In the genomic region with DNA sequence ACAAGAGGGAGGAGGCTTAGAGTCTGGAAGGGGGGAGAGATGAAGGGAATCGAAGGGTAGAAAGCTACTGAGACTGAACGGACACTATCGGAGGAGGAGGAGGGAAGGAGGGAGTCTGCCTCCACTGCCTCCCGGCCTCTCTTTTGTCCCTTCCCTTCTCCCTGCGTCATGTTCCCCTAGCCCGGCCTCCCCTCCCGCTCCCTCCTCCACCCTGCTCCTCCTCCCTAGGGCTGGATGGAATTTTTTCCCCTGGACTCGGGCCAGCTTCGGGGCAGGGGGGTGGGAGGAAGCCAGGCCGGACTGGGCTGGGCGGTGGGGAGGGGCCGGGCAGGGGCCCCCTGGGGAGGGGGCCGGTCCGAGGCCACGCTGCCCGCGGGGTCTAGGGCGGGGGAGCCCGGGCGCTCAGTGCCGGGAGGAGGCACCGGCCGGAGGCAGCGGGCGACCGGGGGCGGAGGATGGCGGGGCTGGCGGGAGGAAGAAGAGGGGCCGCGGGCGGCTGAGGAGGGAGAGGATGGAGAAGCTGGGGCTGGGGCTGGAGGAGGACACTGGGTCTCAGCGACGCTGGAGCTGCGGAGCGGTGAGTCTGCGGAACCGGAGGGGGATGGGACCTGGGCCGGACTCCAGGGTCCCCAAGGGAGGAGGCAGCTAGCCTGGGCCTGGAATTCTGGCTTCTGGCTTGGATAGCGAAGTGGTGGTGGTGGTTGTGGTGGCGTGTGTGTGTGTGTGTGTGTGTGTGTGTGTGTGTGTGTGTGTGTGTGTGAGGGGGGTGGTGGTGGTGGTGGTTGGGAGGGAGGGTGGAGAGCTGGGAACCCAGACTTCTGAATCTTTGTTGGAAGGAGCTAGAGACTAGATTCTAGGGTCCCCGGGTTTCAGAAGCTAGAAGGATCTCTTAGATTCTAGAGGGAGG, we compare ENCODE assay signal across 8 mouse cellular contexts. TPM values are rescaled to one million over a fixed set of nuclear protein-coding genes. Genes with fewer than 3 reads are reported as not detected.
DNase-seq lines count a peak whose midpoint lies in the region; ATAC-seq lines count a peak whose summit lies in the region.

A gene (plus strand): TSS at position 408 of the 907 bp plus-strand sequence.

- H3K27me3 ChIP-seq in hindbrain, embryonic 12.5 days: no peaks in the 10 kb centered on the region

- H3K36me3 ChIP-seq in hindbrain, embryonic 12.5 days: peaks cover 15% of the 10 kb centered on the region

- H3K4me3 ChIP-seq in hindbrain, embryonic 12.5 days: peak within 1 kb of the TSS; percentile 88

- peak; percentile 89 for DNase-seq in ZHBTc4 (ENCODE audit: low read depth, low spot score)
- peak; percentile 97 to 98 for DNase-seq in cerebellum, postnatal 25 days
- peak; percentile 88 to 92 for DNase-seq in frontal cortex, postnatal 36 days (ENCODE audit: low spot score in 2 of 2)
- DNase-seq in layer of hippocampus, postnatal 25 days (ENCODE audit: extremely low spot score in 1 of 2, low spot score in 1 of 2): peak; percentile 93 to 95
- DNase-seq in lung, postnatal 10 days: peak; percentile 97
- peak; percentile 87 for DNase-seq in retina, embryonic 14.5 days (ENCODE audit: low spot score)
- no peak for DNase-seq in T-cell, adult 2 months (ENCODE audit: low spot score)

- H3K27ac ChIP-seq in hindbrain, embryonic 12.5 days: peak within 1 kb of the TSS; percentile 100

- H3K9ac ChIP-seq in hindbrain, embryonic 12.5 days: peak within 1 kb of the TSS; percentile 95

- H3K4me2 ChIP-seq in hindbrain, embryonic 12.5 days (replicated peaks): peak within 1 kb of the TSS; percentile 92

- no peaks in the 10 kb centered on the region for H3K9me3 ChIP-seq in hindbrain, embryonic 12.5 days (replicated peaks)

- under 1% methylated on average over 33 of the region's 42 CpGs for WGBS in hindbrain, embryonic 12.5 days

- peaks cover 28% of the 10 kb centered on the region for H3K4me1 ChIP-seq in hindbrain, embryonic 12.5 days

- peak; percentile 87 for ATAC-seq in hindbrain, embryonic 12.5 days (ENCODE audit: low FRiP score)

RNA-seq across cellular contexts. Expression of the gene that starts here (rescaled TPM):
- polyA plus RNA-seq in hindbrain, embryonic 12.5 days (2016; fragmentation: Nextera tagmentation; extraction: Ambion mirVana): 50.5 and 56.4 TPM in 2 replicates
- 100 to 1,000 TPM in 1 of 2 experiments, 10 to 100 TPM in 1; 48.8 to 109 TPM for total RNA-seq in layer of hippocampus, postnatal 25 days (2021)
